Mouse (Mus musculus): ENCODE data around the gene Inhbc.

GRCm38 (mm10) chr10:127326828-127327227 is 43.4 kb downstream of the Inhbc start:
- no peak for TF ChIP-seq CTCF (IDR thresholded peaks at IDR 0.05; ENCODE audit: low read depth)
- no peak for TF ChIP-seq EP300 (optimal IDR thresholded peaks at IDR 0.05)
